Mouse (Mus musculus): Measurements from ENCODE around the gene Micu1. TPM values are rescaled to one million over a fixed set of nuclear protein-coding genes. Genes with fewer than 3 reads are reported as not detected.

The Micu1 gene
- polyA plus RNA-seq, 1 experiment from 2014 or later = 65.0 TPM

- peak; percentile 61 for ATAC-seq (replicated peaks; ENCODE audit: low FRiP score)
- WGBS = under 1% methylated on average over 25 of the region's 25 CpGs
Measured at GRCm38 (mm10) chr10:59911561-59912198, 209.4 kb downstream of the Micu1 start.

More at GRCm38 (mm10) chr10:59911561-59912198, 209.4 kb downstream of the Micu1 start:
- no peaks in the 10 kb centered on the region for H3K36me3 ChIP-seq (ENCODE audit: control insufficient read depth, insufficient read depth, low read length)
- no peaks in the 10 kb centered on the region for H3K9me3 ChIP-seq (ENCODE audit: control insufficient read depth, low read length)
- H3K27ac ChIP-seq (ENCODE audit: low read depth, low read length) = no peak overlapping the region
- H3K4me3 ChIP-seq (ENCODE audit: low read depth, low read length) = no peak overlapping the region
- no peaks in the 10 kb centered on the region for H3K27me3 ChIP-seq (ENCODE audit: control insufficient read depth, insufficient read depth, low read length)
- H3K9ac ChIP-seq (ENCODE audit: low read length) = peak overlapping the region; percentile 43
- peak overlapping the region; percentile 19 for H3K4me2 ChIP-seq (ENCODE audit: low read depth, low read length, severe bottlenecking)
- peaks cover 24% of the 10 kb centered on the region for H3K4me1 ChIP-seq (replicated peaks; ENCODE audit: control insufficient read depth, insufficient read depth, low read length)
- peak; percentile 74 for DNase-seq (ENCODE audit: low spot score)

Other genes starting within 250 kb of the Micu1 start
- gene Gm10322, start 86.4 kb upstream of the Micu1 start, polyA plus RNA-seq (2014; fragmentation: Nextera tagmentation; extraction: Ambion mirVana) = not detected in 2 replicates
- 20.8 and 22.3 TPM in 2 replicates for gene Mcu, start 85.8 kb upstream of the Micu1 start, polyA plus RNA-seq (2014; fragmentation: Nextera tagmentation; extraction: Ambion mirVana)
- gene Dnajb12, start 177.1 kb downstream of the Micu1 start, polyA plus RNA-seq (2014; fragmentation: Nextera tagmentation; extraction: Ambion mirVana) = 25.3 and 26.5 TPM in 2 replicates
- gene Ddit4, start 249.4 kb downstream of the Micu1 start, polyA plus RNA-seq (2014; fragmentation: Nextera tagmentation; extraction: Ambion mirVana) = 7.4 and 9.5 TPM in 2 replicates

All from forebrain, embryonic 11.5 days (tissue).